Mouse (Mus musculus): Measurements from ENCODE around the gene Mrpl14. TPM values are rescaled to one million over a fixed set of nuclear protein-coding genes. Genes with fewer than 3 reads are reported as not detected.

The Mrpl14 gene
- polyA plus RNA-seq, 1 experiment from 2014 or later, result 156 TPM

GRCm38 (mm10) chr17:45692159-45692558 lies 6.0 kb downstream of the Mrpl14 start:
- Histone ChIP-seq H3K27me3 (replicated peaks; ENCODE audit: low read depth, poor library complexity, severe bottlenecking) (no peaks in the 10 kb centered on the region), H3K36me3 (replicated peaks) (peaks cover 11% of the 10 kb centered on the region), H3K4me3 (no peak overlapping the region), H3K9me3 (no peaks in the 10 kb centered on the region), H3K4me1 (peaks cover 40% of the 10 kb centered on the region), H3K27ac (replicated peaks) (no peak overlapping the region)
- WGBS, result 69% methylated on average over 5 of the region's 5 CpGs
- no peak for DNase-seq (ENCODE audit: low spot score)

GRCm38 (mm10) chr17:45693812-45694565 lies 7.9 kb downstream of the Mrpl14 start:
- H3K27ac ChIP-seq (replicated peaks), result no peak overlapping the region
- no peaks in the 10 kb centered on the region for H3K9me3 ChIP-seq
- H3K4me3 ChIP-seq, result no peak overlapping the region
- peaks cover 27% of the 10 kb centered on the region for H3K36me3 ChIP-seq (replicated peaks)
- no peak for DNase-seq (ENCODE audit: low spot score)
- peaks cover 34% of the 10 kb centered on the region for H3K4me1 ChIP-seq
- WGBS, result 88% methylated on average over 18 of the region's 18 CpGs
- H3K27me3 ChIP-seq (replicated peaks; ENCODE audit: low read depth, poor library complexity, severe bottlenecking), result no peaks in the 10 kb centered on the region

- WGBS, result 77% methylated on average over 23 of the region's 23 CpGs
Observed at GRCm38 (mm10) chr17:45695227-45696120, 9.4 kb downstream of the Mrpl14 start.

DNA sequence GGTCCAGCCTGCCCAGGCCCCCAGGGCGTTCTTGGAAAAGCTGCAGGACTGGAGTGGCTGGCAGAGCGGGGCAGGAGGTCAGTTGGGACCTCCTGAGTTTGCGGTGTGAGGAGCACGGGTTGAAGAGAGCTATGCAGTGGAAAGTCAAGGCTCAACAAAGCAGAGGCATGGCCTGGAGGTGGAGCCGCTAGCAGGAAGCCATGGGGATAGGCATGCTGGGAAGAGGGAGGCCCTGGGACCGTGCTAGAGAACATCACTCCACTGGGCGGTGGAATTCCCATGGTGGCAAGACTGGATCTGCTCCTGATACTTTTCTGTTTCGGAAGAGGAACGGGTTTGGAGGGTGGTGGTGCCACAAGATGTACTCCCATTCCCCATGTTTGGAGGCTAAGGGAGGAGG lies 10.9 kb downstream of the Mrpl14 start:
- no peak for DNase-seq (ENCODE audit: low spot score)
- H3K36me3 ChIP-seq (replicated peaks), result peaks cover 36% of the 10 kb centered on the region
- H3K9me3 ChIP-seq, result no peaks in the 10 kb centered on the region
- 91% methylated on average over 9 of the region's 9 CpGs for WGBS
- no peak overlapping the region for H3K27ac ChIP-seq (replicated peaks)
- H3K27me3 ChIP-seq (replicated peaks; ENCODE audit: low read depth, poor library complexity, severe bottlenecking), result no peaks in the 10 kb centered on the region
- H3K4me1 ChIP-seq, result peaks cover 51% of the 10 kb centered on the region
- H3K4me3 ChIP-seq, result no peak overlapping the region

More at GRCm38 (mm10) chr17:45695227-45696120, 9.4 kb downstream of the Mrpl14 start:
- Histone ChIP-seq H3K4me1 (peaks cover 41% of the 10 kb centered on the region), H3K27me3 (replicated peaks; ENCODE audit: low read depth, poor library complexity, severe bottlenecking) (no peaks in the 10 kb centered on the region), H3K9me3 (no peaks in the 10 kb centered on the region), H3K4me3 (no peak overlapping the region), H3K36me3 (replicated peaks) (peaks cover 36% of the 10 kb centered on the region), H3K27ac (replicated peaks) (no peak overlapping the region)
- DNase-seq (ENCODE audit: low spot score), result no peak

DNA sequence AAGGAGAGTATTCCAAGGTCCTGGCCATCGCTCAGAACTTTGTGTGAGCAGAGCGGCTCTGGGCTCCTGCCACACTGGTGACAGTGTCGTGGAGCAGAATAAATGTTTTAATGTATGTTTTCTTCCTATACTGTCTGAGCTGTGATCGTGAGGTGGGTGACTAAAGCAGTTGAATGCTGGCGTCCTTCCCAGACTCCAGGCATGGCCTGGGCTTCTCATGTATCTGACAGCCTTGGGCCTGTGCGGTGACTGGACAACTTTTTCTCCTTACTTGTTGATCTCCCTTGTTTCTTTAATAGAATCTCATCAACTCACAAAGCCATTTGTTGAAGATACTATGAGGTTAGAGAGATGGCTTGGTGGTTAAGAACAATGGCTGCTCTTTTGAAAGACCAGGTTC lies 12.2 kb downstream of the Mrpl14 start:
- H3K27ac ChIP-seq (replicated peaks), result no peak overlapping the region
- no peak for DNase-seq (ENCODE audit: low spot score)
- 94% methylated on average over 6 of the region's 6 CpGs for WGBS
- H3K4me1 ChIP-seq, result peaks cover 37% of the 10 kb centered on the region
- H3K27me3 ChIP-seq (replicated peaks; ENCODE audit: low read depth, poor library complexity, severe bottlenecking), result no peaks in the 10 kb centered on the region
- H3K36me3 ChIP-seq (replicated peaks), result peaks cover 36% of the 10 kb centered on the region
- H3K4me3 ChIP-seq, result no peak overlapping the region
- H3K9me3 ChIP-seq, result no peaks in the 10 kb centered on the region

DNA sequence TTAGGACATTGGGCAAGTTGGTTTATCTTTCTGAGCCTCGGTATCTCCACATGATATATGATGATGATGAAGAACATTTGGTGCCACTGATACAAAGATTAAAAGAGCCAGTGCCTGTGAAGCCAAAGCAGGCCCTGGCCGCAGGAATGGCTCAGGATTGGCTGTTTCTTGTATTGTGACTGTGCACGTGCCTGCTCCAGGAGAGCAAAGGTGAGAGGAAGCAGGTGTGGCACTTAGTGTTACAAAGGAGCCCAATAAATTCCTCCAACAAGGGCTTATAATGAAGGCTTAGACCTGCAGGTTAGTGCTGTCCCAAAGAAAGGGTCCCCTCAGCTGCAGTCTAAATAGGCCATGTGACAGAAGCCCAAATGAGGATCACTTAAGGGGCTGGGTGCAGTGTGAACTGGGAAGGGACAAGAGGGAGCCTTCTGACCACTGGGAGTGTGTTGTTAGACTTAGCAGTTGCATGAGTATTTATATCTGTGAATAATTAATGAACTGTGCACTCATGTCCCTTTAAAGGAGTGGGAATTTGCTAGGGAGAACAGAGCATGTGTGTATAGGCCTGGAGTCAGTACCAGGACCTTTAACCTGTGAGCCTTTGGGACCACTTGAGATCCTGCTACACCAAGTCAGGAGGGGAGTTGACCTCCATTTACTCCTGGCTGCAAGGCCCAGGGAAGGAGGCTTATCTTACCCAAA lies 13.1 kb downstream of the Mrpl14 start:
- Histone ChIP-seq H3K36me3 (replicated peaks) (peaks cover 36% of the 10 kb centered on the region), H3K4me1 (peaks cover 29% of the 10 kb centered on the region), H3K4me3 (no peak overlapping the region), H3K27ac (replicated peaks) (no peak overlapping the region), H3K9me3 (no peaks in the 10 kb centered on the region), H3K27me3 (replicated peaks; ENCODE audit: low read depth, poor library complexity, severe bottlenecking) (no peaks in the 10 kb centered on the region)
- no peak for DNase-seq (ENCODE audit: low spot score)
- 91% methylated on average over 3 of the region's 3 CpGs for WGBS

GRCm38 (mm10) chr17:45700496-45701235 lies 14.5 kb downstream of the Mrpl14 start:
- Histone ChIP-seq H3K4me3 (no peak overlapping the region), H3K27ac (replicated peaks) (peak overlapping the region; percentile 58; the same call in 1 of the 2 replicates), H3K4me1 (peaks cover 23% of the 10 kb centered on the region), H3K9me3 (no peaks in the 10 kb centered on the region), H3K36me3 (replicated peaks) (peaks cover 36% of the 10 kb centered on the region), H3K27me3 (replicated peaks; ENCODE audit: low read depth, poor library complexity, severe bottlenecking) (no peaks in the 10 kb centered on the region)
- 44% methylated on average over 13 of the region's 16 CpGs for WGBS
- no peak for DNase-seq (ENCODE audit: low spot score)

DNA sequence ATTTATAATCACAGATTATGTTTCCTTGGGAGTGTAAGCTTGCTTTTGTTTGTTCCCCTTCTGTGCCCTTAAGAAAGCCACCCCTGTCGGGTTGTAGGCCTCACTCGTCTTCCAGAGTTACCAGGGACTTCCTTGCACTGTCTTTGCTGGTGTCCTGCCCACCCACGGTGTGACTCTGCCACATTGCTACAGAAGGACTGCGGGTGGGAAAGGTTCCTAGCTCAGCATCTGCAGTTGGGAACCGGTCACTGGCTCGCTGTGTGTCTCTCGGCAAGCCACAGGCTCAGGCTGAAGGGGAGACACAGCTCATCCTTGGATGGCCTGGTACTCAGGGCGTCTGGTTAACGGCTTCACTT lies 15.1 kb downstream of the Mrpl14 start:
- Histone ChIP-seq H3K27me3 (replicated peaks; ENCODE audit: low read depth, poor library complexity, severe bottlenecking) (no peaks in the 10 kb centered on the region), H3K27ac (replicated peaks) (0 out of 2 replicates have a peak overlapping the region, but pooled peaks have one; percentile 2), H3K4me3 (no peak overlapping the region), H3K4me1 (peaks cover 23% of the 10 kb centered on the region), H3K9me3 (no peaks in the 10 kb centered on the region), H3K36me3 (replicated peaks) (peaks cover 34% of the 10 kb centered on the region)
- 74% methylated on average over 9 of the region's 9 CpGs for WGBS
- no peak for DNase-seq (ENCODE audit: low spot score)

DNA sequence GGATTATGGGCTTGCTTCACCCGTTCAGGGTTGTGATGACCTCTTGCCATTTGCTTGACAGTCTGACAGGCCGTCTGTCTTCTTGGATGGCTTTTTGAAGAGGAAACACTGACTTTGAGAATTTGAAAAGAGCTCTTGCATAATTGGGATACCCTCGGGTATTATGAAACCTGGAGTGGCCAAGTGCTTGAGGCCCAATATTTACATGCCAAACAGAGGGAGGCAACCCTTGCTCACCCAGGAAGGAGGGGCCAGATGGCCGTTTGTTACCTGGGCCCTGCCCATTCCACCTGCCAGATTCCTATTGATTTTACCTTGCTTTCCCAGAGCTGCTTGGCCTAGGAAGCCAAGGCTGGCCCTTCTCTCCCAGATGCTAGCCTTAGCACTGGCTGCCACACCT lies 16.1 kb downstream of the Mrpl14 start:
- Histone ChIP-seq H3K27ac (replicated peaks) (no peak overlapping the region), H3K27me3 (replicated peaks; ENCODE audit: low read depth, poor library complexity, severe bottlenecking) (no peaks in the 10 kb centered on the region), H3K4me1 (peaks cover 23% of the 10 kb centered on the region), H3K36me3 (replicated peaks) (peaks cover 24% of the 10 kb centered on the region), H3K9me3 (no peaks in the 10 kb centered on the region), H3K4me3 (no peak overlapping the region)
- 56% methylated on average over 4 of the region's 4 CpGs for WGBS
- DNase-seq (ENCODE audit: low spot score), result no peak

GRCm38 (mm10) chr17:45703187-45703586 lies 17.1 kb downstream of the Mrpl14 start:
- Histone ChIP-seq H3K4me1 (peaks cover 23% of the 10 kb centered on the region), H3K27me3 (replicated peaks; ENCODE audit: low read depth, poor library complexity, severe bottlenecking) (no peaks in the 10 kb centered on the region)

GRCm38 (mm10) chr17:45706796-45707195 lies 20.7 kb downstream of the Mrpl14 start:
- Histone ChIP-seq H3K27me3 (replicated peaks; ENCODE audit: low read depth, poor library complexity, severe bottlenecking) (no peaks in the 10 kb centered on the region), H3K9me3 (no peaks in the 10 kb centered on the region), H3K4me3 (no peak overlapping the region), H3K27ac (replicated peaks) (no peak overlapping the region), H3K4me1 (peaks cover 8% of the 10 kb centered on the region; the same call in 1 of the 2 replicates), H3K36me3 (replicated peaks) (no peaks in the 10 kb centered on the region)
- DNase-seq (ENCODE audit: low spot score), result no peak
- WGBS, result 75% methylated on average over 5 of the region's 5 CpGs

More at GRCm38 (mm10) chr17:45703187-45703586, 17.1 kb downstream of the Mrpl14 start:
- WGBS, result 60% methylated on average over 7 of the region's 7 CpGs
- Histone ChIP-seq H3K27ac (replicated peaks) (no peak overlapping the region), H3K36me3 (replicated peaks) (peaks cover 15% of the 10 kb centered on the region), H3K9me3 (no peaks in the 10 kb centered on the region), H3K4me3 (no peak overlapping the region)
- DNase-seq (ENCODE audit: low spot score), result no peak

DNA sequence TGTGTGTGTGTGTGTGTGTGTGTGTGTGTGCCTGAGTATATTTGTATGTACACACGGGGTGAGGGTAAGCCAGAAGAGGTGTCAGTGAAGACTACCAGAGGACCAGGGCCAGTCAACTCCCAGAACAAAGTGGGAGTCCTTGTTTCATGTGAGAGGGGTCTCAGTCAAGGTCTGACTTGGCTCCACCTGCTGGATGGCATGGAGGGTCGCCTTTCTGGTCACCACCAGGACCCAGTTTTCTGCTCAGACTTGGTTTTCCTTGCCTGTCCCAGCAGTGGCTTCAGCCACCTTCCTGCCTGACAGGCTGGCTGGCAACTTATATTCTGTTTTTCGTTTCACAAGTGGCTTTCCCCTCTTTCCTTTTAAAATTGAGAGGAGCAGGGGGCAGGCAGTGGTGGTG lies 21.3 kb downstream of the Mrpl14 start:
- no peak overlapping the region for H3K4me3 ChIP-seq
- no peaks in the 10 kb centered on the region for H3K36me3 ChIP-seq (replicated peaks)
- 36% methylated on average over 3 of the region's 3 CpGs for WGBS
- H3K9me3 ChIP-seq, result no peaks in the 10 kb centered on the region
- peaks cover 11% of the 10 kb centered on the region; the same call in 1 of the 2 replicates for H3K4me1 ChIP-seq
- no peak overlapping the region for H3K27ac ChIP-seq (replicated peaks)
- DNase-seq (ENCODE audit: low spot score), result peak; percentile 45
- no peaks in the 10 kb centered on the region for H3K27me3 ChIP-seq (replicated peaks; ENCODE audit: low read depth, poor library complexity, severe bottlenecking)

Data from embryonic facial prominence, embryonic 10.5 days (tissue).